Mouse (Mus musculus): Measurements from ENCODE around the gene Sort1. TPM values are rescaled to one million over a fixed set of nuclear protein-coding genes. Genes with fewer than 3 reads are reported as not detected.

Sort1 gene
- total and polyA plus RNA-seq, 2 experiments from 2014 or later = 12.7 to 80.3 TPM

- no peak for DNase-seq (ENCODE audit: low spot score)
- no peak overlapping the region for H3K4me3 ChIP-seq (ENCODE audit: low read depth, low read length)
- H3K27ac ChIP-seq (ENCODE audit: low read depth, low read length) = no peak overlapping the region
- no peaks in the 10 kb centered on the region for H3K27me3 ChIP-seq (ENCODE audit: insufficient read depth, low read length)
- H3K4me2 ChIP-seq (ENCODE audit: low read depth, low read length, poor library complexity, severe bottlenecking) = no peak overlapping the region
- H3K9me3 ChIP-seq (ENCODE audit: low read length) = no peaks in the 10 kb centered on the region
- WGBS = 60% methylated on average over 7 of the region's 7 CpGs
- H3K4me1 ChIP-seq (ENCODE audit: insufficient read depth, low read length) = peaks cover 26% of the 10 kb centered on the region
- no peak for ATAC-seq (ENCODE audit: low FRiP score)
- TF ChIP-seq CTCF (IDR thresholded peaks at IDR 0.05) = no peak
- no peak overlapping the region for H3K9ac ChIP-seq (replicated peaks; ENCODE audit: low read length, poor library complexity, severe bottlenecking)
- no peaks in the 10 kb centered on the region for H3K36me3 ChIP-seq (ENCODE audit: insufficient read depth, low read length)
Measured at GRCm38 (mm10) chr3:108297603-108298553, 14.0 kb downstream of the Sort1 start.

DNA sequence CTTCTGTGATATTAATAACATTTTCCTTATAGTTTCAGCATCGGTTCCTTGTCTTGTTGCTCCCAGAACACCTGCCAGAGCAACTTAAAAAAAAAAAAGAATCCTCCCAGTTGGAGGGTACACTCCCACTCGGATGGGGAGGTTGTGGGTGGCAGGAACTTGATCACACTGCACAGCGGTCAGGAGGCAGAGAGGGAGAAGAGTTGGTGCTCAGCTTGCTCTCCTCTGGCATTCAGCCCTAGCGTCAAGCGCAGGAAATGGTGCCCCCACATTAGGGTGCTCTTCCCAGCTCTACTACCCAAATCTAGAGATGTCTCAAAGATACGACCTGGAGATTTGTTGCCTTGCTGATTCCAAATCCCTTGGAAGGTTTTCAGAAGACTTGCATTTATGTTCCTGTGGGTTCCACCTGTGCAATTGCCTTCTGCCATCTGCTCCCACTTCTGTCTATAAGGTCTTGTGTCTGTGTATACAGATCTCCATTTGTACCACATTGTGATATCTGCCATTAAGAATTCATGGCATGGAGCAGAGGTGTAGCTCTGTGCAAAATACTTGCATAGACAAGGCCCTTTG, 16.7 kb downstream of the Sort1 start:
- Histone ChIP-seq H3K36me3 (ENCODE audit: insufficient read depth, low read length) (no peaks in the 10 kb centered on the region), H3K4me1 (ENCODE audit: insufficient read depth, low read length) (peaks cover 18% of the 10 kb centered on the region), H3K9me3 (ENCODE audit: low read length) (no peaks in the 10 kb centered on the region), H3K27ac (ENCODE audit: low read depth, low read length) (no peak overlapping the region), H3K9ac (replicated peaks; ENCODE audit: low read length, poor library complexity, severe bottlenecking) (no peak overlapping the region), H3K27me3 (ENCODE audit: insufficient read depth, low read length) (no peaks in the 10 kb centered on the region), H3K4me3 (ENCODE audit: low read depth, low read length) (no peak overlapping the region), H3K4me2 (ENCODE audit: low read depth, low read length, poor library complexity, severe bottlenecking) (no peak overlapping the region)
- no peak for ATAC-seq (ENCODE audit: low FRiP score)
- WGBS = 89% methylated on average over 6 of the region's 6 CpGs
- no peak for TF ChIP-seq CTCF (IDR thresholded peaks at IDR 0.05)
- DNase-seq (ENCODE audit: low spot score) = no peak

- Histone ChIP-seq H3K4me2 (ENCODE audit: low read depth, low read length, poor library complexity, severe bottlenecking) (no peak overlapping the region), H3K9ac (replicated peaks; ENCODE audit: low read length, poor library complexity, severe bottlenecking) (no peak overlapping the region), H3K4me3 (ENCODE audit: low read depth, low read length) (no peak overlapping the region), H3K9me3 (ENCODE audit: low read length) (no peaks in the 10 kb centered on the region), H3K27ac (ENCODE audit: low read depth, low read length) (no peak overlapping the region), H3K36me3 (ENCODE audit: insufficient read depth, low read length) (no peaks in the 10 kb centered on the region), H3K4me1 (ENCODE audit: insufficient read depth, low read length) (peaks cover 3% of the 10 kb centered on the region; the same call in 1 of the 2 replicates), H3K27me3 (ENCODE audit: insufficient read depth, low read length) (no peaks in the 10 kb centered on the region)
- DNase-seq (ENCODE audit: low spot score) (no peak), ATAC-seq (ENCODE audit: low FRiP score) (no peak)
- TF ChIP-seq CTCF (IDR thresholded peaks at IDR 0.05) = no peak
- WGBS = 95% methylated on average over 8 of the region's 8 CpGs
Measured at GRCm38 (mm10) chr3:108303683-108304082, 19.8 kb downstream of the Sort1 start.

- ATAC-seq (ENCODE audit: low FRiP score) (no peak), DNase-seq (ENCODE audit: low spot score) (no peak)
- no peaks in the 10 kb centered on the region for H3K9me3 ChIP-seq (ENCODE audit: low read length)
- H3K27ac ChIP-seq (ENCODE audit: low read depth, low read length) = no peak overlapping the region
- WGBS = 89% methylated on average over 4 of the region's 4 CpGs
- no peak overlapping the region for H3K9ac ChIP-seq (replicated peaks; ENCODE audit: low read length, poor library complexity, severe bottlenecking)
- no peak overlapping the region for H3K4me3 ChIP-seq (ENCODE audit: low read depth, low read length)
- no peaks in the 10 kb centered on the region for H3K27me3 ChIP-seq (ENCODE audit: insufficient read depth, low read length)
- no peak overlapping the region for H3K4me2 ChIP-seq (ENCODE audit: low read depth, low read length, poor library complexity, severe bottlenecking)
- no peaks in the 10 kb centered on the region for H3K36me3 ChIP-seq (ENCODE audit: insufficient read depth, low read length)
- no peak for TF ChIP-seq CTCF (IDR thresholded peaks at IDR 0.05)
- peaks cover 3% of the 10 kb centered on the region; the same call in 1 of the 2 replicates for H3K4me1 ChIP-seq (ENCODE audit: insufficient read depth, low read length)
Measured at GRCm38 (mm10) chr3:108304747-108305146, 20.9 kb downstream of the Sort1 start.

GRCm38 (mm10) chr3:108306387-108306786, 22.5 kb downstream of the Sort1 start:
- WGBS = 69% methylated on average over 3 of the region's 3 CpGs
- ATAC-seq (ENCODE audit: low FRiP score) = no peak
- no peak overlapping the region for H3K4me2 ChIP-seq (ENCODE audit: low read depth, low read length, poor library complexity, severe bottlenecking)

DNA sequence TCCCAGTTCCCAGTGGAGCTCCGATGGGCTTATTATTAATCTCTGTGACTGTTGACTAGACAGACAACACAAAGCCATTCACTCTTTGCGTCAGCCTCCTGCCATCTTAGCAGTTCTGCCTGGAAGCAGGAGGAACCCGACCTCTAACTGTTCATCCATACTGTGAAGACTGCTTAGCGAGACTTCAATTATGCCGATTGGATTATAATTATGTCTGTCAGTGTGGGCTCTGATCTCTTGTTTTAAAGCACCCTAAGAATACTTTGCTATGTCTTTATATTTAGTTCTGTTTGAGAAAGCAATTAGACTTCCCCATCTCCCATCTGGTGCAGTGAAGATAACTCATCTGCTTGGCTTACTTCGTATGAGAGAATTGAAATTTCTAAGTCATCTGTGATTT, 23.6 kb downstream of the Sort1 start:
- 46% methylated on average over 6 of the region's 6 CpGs for WGBS

More at GRCm38 (mm10) chr3:108306387-108306786, 22.5 kb downstream of the Sort1 start:
- no peaks in the 10 kb centered on the region for H3K9me3 ChIP-seq (ENCODE audit: low read length)
- H3K4me3 ChIP-seq (ENCODE audit: low read depth, low read length) = no peak overlapping the region
- no peak overlapping the region for H3K9ac ChIP-seq (replicated peaks; ENCODE audit: low read length, poor library complexity, severe bottlenecking)
- H3K36me3 ChIP-seq (ENCODE audit: insufficient read depth, low read length) = no peaks in the 10 kb centered on the region
- DNase-seq (ENCODE audit: low spot score) = no peak
- peaks cover 3% of the 10 kb centered on the region; the same call in 1 of the 2 replicates for H3K4me1 ChIP-seq (ENCODE audit: insufficient read depth, low read length)
- TF ChIP-seq CTCF (IDR thresholded peaks at IDR 0.05) = no peak
- H3K27ac ChIP-seq (ENCODE audit: low read depth, low read length) = 0 out of 2 replicates have a peak overlapping the region, but pooled peaks have one; percentile 18
- no peaks in the 10 kb centered on the region for H3K27me3 ChIP-seq (ENCODE audit: insufficient read depth, low read length)

More for the DNA sequence above, 23.6 kb downstream of the Sort1 start:
- Histone ChIP-seq H3K4me2 (ENCODE audit: low read depth, low read length, poor library complexity, severe bottlenecking) (no peak overlapping the region), H3K36me3 (ENCODE audit: insufficient read depth, low read length) (no peaks in the 10 kb centered on the region), H3K9me3 (ENCODE audit: low read length) (no peaks in the 10 kb centered on the region), H3K27ac (ENCODE audit: low read depth, low read length) (no peak overlapping the region), H3K27me3 (ENCODE audit: insufficient read depth, low read length) (no peaks in the 10 kb centered on the region), H3K9ac (replicated peaks; ENCODE audit: low read length, poor library complexity, severe bottlenecking) (no peak overlapping the region), H3K4me3 (ENCODE audit: low read depth, low read length) (no peak overlapping the region), H3K4me1 (ENCODE audit: insufficient read depth, low read length) (peaks cover 3% of the 10 kb centered on the region; the same call in 1 of the 2 replicates)
- ATAC-seq (ENCODE audit: low FRiP score) (peak; percentile 21; the same call in 1 of the 2 replicates), DNase-seq (ENCODE audit: low spot score) (no peak)
- TF ChIP-seq CTCF (IDR thresholded peaks at IDR 0.05) = no peak
